Mouse (Mus musculus) ES-E14 (cell line): ENCODE results near the gene Ston2.

Experiments
- HCFC1 ChIP-seq: IDR thresholded peaks from 2 replicates; pipeline ENCODE4 v1.6.1; 2012; ENCODE audit warnings: low read length, inconsistent platforms, borderline replicate concordance; ENCODE audit not compliant: insufficient read depth
- ZC3H11A ChIP-seq: IDR thresholded peaks from 2 replicates; pipeline ENCODE4 v1.6.1; 2012; ENCODE audit warnings: low read depth, mild to moderate bottlenecking, inconsistent platforms, low read length, borderline replicate concordance

GRCm38 (mm10) chr12:91702829-91703228 lies 85.4 kb downstream of the Ston2 start:
- no peak for TF ChIP-seq ZC3H11A
- no peak for TF ChIP-seq HCFC1
